Mouse (Mus musculus) splenic B cell, adult 2 months (primary cell): ENCODE data around the gene Twistnb.

Experiments
- DNase-seq: peaks from one replicate; pipeline ENCODE4 v3.0.0-alpha.2; 2011; ENCODE audit warnings: low read depth, low spot score
- H3K27me3 ChIP-seq: 2 replicates; pipeline ENCODE4 v1.6.1; 2012; ENCODE audit warnings: mild to moderate bottlenecking, low read length, moderate library complexity, mixed read lengths; ENCODE audit not compliant: control insufficient read depth, poor library complexity, insufficient read depth, severe bottlenecking
- H3K36me3 ChIP-seq: 2 replicates; pipeline ENCODE4 v1.6.1; 2012; ENCODE audit warnings: mild to moderate bottlenecking, low read length, moderate library complexity, mixed read lengths; ENCODE audit not compliant: control insufficient read depth, poor library complexity, insufficient read depth, severe bottlenecking

Gene Twistnb

GRCm38 (mm10) chr12:33456242-33456641, 26.8 kb downstream of the Twistnb start:
- no peaks in the 10 kb centered on the region for H3K27me3 ChIP-seq
- DNase-seq = no peak
- no peaks in the 10 kb centered on the region for H3K36me3 ChIP-seq

GRCm38 (mm10) chr12:33480975-33481374, 51.5 kb downstream of the Twistnb start:
- Histone ChIP-seq H3K27me3 (no peaks in the 10 kb centered on the region), H3K36me3 (no peaks in the 10 kb centered on the region)
- DNase-seq = peak; percentile 3

- no peak for DNase-seq
- no peaks in the 10 kb centered on the region for H3K27me3 ChIP-seq
- H3K36me3 ChIP-seq = no peaks in the 10 kb centered on the region
Measured at GRCm38 (mm10) chr12:33482931-33483330, 53.5 kb downstream of the Twistnb start.
